Comparison of ENCODE assay signal across 27 mouse cellular contexts in genomic region chr10:98942999-98943398, GRCm38 (mm10). TPM values are rescaled to one million over a fixed set of nuclear protein-coding genes. Genes with fewer than 3 reads are reported as not detected.
DNase-seq lines count a peak whose midpoint lies in the region; ATAC-seq and TF ChIP-seq lines count a peak whose summit lies in the region.
"Had no signal": no experiment of that assay in that cellular context is flagged by ENCODE, and none has a peak within 500 bp of the region (broad histone marks: within the 10 kb centered on the region; RNA-seq: fewer than 3 reads in every experiment).

No protein-coding gene starts in this region.

- H3K9ac ChIP-seq in hindbrain, postnatal 0 days (replicated peaks; ENCODE audit: low read length), result no peak overlapping the region
- H3K9ac ChIP-seq in hindbrain, embryonic 16.5 days (ENCODE audit: low read depth, low read length), result no peak overlapping the region
- H3K9ac ChIP-seq in lung, embryonic 14.5 days, result no peak overlapping the region
- H3K9ac ChIP-seq in lung, postnatal 0 days (replicated peaks; ENCODE audit: low read depth), result no peak overlapping the region
- H3K9ac ChIP-seq: embryonic facial prominence, embryonic 12.5 days; embryonic facial prominence, embryonic 15.5 days; forebrain, postnatal 0 days; heart, embryonic 13.5 days; hindbrain, embryonic 14.5 days had no signal

- no peak for TF ChIP-seq EP300 in lung, postnatal 0 days (IDR thresholded peaks at IDR 0.05)

- no peak overlapping the region for H3K4me3 ChIP-seq in hindbrain, postnatal 0 days (ENCODE audit: low read length)
- H3K4me3 ChIP-seq in hindbrain, embryonic 16.5 days (ENCODE audit: low read length), result no peak overlapping the region
- H3K4me3 ChIP-seq in lung, embryonic 14.5 days (ENCODE audit: low read depth, low read length), result no peak overlapping the region
- no peak overlapping the region for H3K4me3 ChIP-seq in lung, postnatal 0 days (ENCODE audit: low read depth, low read length)
- H3K4me3 ChIP-seq: embryonic facial prominence, embryonic 12.5 days; embryonic facial prominence, embryonic 15.5 days; gastrocnemius, adult 2 months; heart, embryonic 10.5 days; heart, embryonic 13.5 days had no signal

- H3K9me3 ChIP-seq in hindbrain, postnatal 0 days (ENCODE audit: low read length), result no peaks in the 10 kb centered on the region
- H3K9me3 ChIP-seq in hindbrain, embryonic 16.5 days (ENCODE audit: control insufficient read depth, low read length), result no peaks in the 10 kb centered on the region
- H3K9me3 ChIP-seq in lung, embryonic 14.5 days (ENCODE audit: low read depth, low read length), result no peaks in the 10 kb centered on the region
- no peaks in the 10 kb centered on the region for H3K9me3 ChIP-seq in lung, postnatal 0 days (ENCODE audit: low read length)
- H3K9me3 ChIP-seq: embryonic facial prominence, embryonic 12.5 days; embryonic facial prominence, embryonic 15.5 days; G1E; heart, embryonic 10.5 days; heart, embryonic 13.5 days had no signal

- no peak for TF ChIP-seq CTCF in hindbrain, postnatal 0 days (IDR thresholded peaks at IDR 0.05; ENCODE audit: low read depth)
- no peak for TF ChIP-seq CTCF in lung, embryonic 14.5 days (IDR thresholded peaks at IDR 0.05; ENCODE audit: low read depth)
- no peak for TF ChIP-seq CTCF in lung, postnatal 0 days (IDR thresholded peaks at IDR 0.05)

- H3K27ac ChIP-seq in hindbrain, postnatal 0 days, result no peak overlapping the region
- no peak overlapping the region for H3K27ac ChIP-seq in hindbrain, embryonic 16.5 days (ENCODE audit: low read depth, low read length)
- H3K27ac ChIP-seq in lung, embryonic 14.5 days (ENCODE audit: low read depth), result no peak overlapping the region
- no peak overlapping the region for H3K27ac ChIP-seq in lung, postnatal 0 days (ENCODE audit: low read length)
- H3K27ac ChIP-seq: embryonic facial prominence, embryonic 12.5 days; embryonic facial prominence, embryonic 15.5 days; gastrocnemius, adult 2 months; heart, embryonic 10.5 days; heart, embryonic 13.5 days; hindbrain, embryonic 14.5 days had no signal

- 60% methylated on average over 8 of the region's 8 CpGs for WGBS in hindbrain, postnatal 0 days
- 67% methylated on average over 8 of the region's 8 CpGs for WGBS in hindbrain, embryonic 16.5 days
- 69% methylated on average over 8 of the region's 8 CpGs for WGBS in lung, embryonic 14.5 days
- WGBS in lung, postnatal 0 days, result 59% methylated on average over 8 of the region's 8 CpGs

- no peak for ATAC-seq in hindbrain, postnatal 0 days
- no peak for ATAC-seq in hindbrain, embryonic 16.5 days
- ATAC-seq in lung, embryonic 14.5 days (ENCODE audit: insufficient read depth), result no peak; the same call in 1 of the 2 replicates
- ATAC-seq in lung, postnatal 0 days, result peak; percentile 36; the same call in 1 of the 2 replicates

- H3K4me1 ChIP-seq in hindbrain, postnatal 0 days (ENCODE audit: insufficient read depth, low read length), result no peaks in the 10 kb centered on the region; the same call in 1 of the 2 replicates
- H3K4me1 ChIP-seq in hindbrain, embryonic 16.5 days (ENCODE audit: control insufficient read depth, insufficient read depth, low read depth, low read length), result peaks cover 7% of the 10 kb centered on the region; the same call in 1 of the 2 replicates
- H3K4me1 ChIP-seq in lung, embryonic 14.5 days (ENCODE audit: insufficient read depth), result peaks cover 10% of the 10 kb centered on the region; the same call in 1 of the 2 replicates
- H3K4me1 ChIP-seq in lung, postnatal 0 days (ENCODE audit: insufficient read depth, low read depth, low read length), result peaks cover 9% of the 10 kb centered on the region; the same call in 1 of the 2 replicates

- H3K27me3 ChIP-seq in hindbrain, postnatal 0 days (ENCODE audit: insufficient read depth, low read length), result no peaks in the 10 kb centered on the region
- no peaks in the 10 kb centered on the region for H3K27me3 ChIP-seq in hindbrain, embryonic 16.5 days (replicated peaks; ENCODE audit: control insufficient read depth, insufficient read depth, low read length)
- H3K27me3 ChIP-seq in lung, embryonic 14.5 days (ENCODE audit: insufficient read depth, low read length), result no peaks in the 10 kb centered on the region
- no peaks in the 10 kb centered on the region for H3K27me3 ChIP-seq in lung, postnatal 0 days (replicated peaks; ENCODE audit: insufficient read depth, low read length)
- H3K27me3 ChIP-seq: CH12.LX; embryonic facial prominence, embryonic 12.5 days; embryonic facial prominence, embryonic 15.5 days; heart, embryonic 13.5 days; Patski had no signal

- no peaks in the 10 kb centered on the region for H3K36me3 ChIP-seq in hindbrain, postnatal 0 days (ENCODE audit: insufficient read depth, low read length)
- H3K36me3 ChIP-seq in hindbrain, embryonic 16.5 days (ENCODE audit: control insufficient read depth, insufficient read depth, low read length), result no peaks in the 10 kb centered on the region
- H3K36me3 ChIP-seq in lung, embryonic 14.5 days (ENCODE audit: insufficient read depth), result no peaks in the 10 kb centered on the region
- no peaks in the 10 kb centered on the region for H3K36me3 ChIP-seq in lung, postnatal 0 days (ENCODE audit: insufficient read depth, low read length)
- H3K36me3 ChIP-seq: embryonic facial prominence, embryonic 12.5 days; embryonic facial prominence, embryonic 15.5 days; heart, embryonic 10.5 days had no signal

- DNase-seq in hindbrain, postnatal 0 days (ENCODE audit: low spot score), result peak; percentile 27
- DNase-seq in lung, embryonic 14.5 days, result peak; percentile 55
- DNase-seq in lung, postnatal 25 days (ENCODE audit: low spot score), result no peak
- DNase-seq in lung, postnatal 0 days (ENCODE audit: low spot score), result peak; percentile 50
- DNase-seq in lung, postnatal 14 days, result no peak
- DNase-seq: adrenal gland, postnatal 10 days; adrenal gland, postnatal 36 days; B cell, adult 2 months; cerebellum, adult 11 months; cerebellum, adult 2 months; cerebellum, adult 9-11 months; cerebellum, postnatal 25 days; forebrain, postnatal 0 days; gastrocnemius, adult 2 months; gastrocnemius, postnatal 14 days; heart, adult 18-20 months; heart, postnatal 14 days; heart, postnatal 4 days had no signal

- no peak overlapping the region for H3K4me2 ChIP-seq in hindbrain, postnatal 0 days (ENCODE audit: low read depth, low read length)
- H3K4me2 ChIP-seq in hindbrain, embryonic 16.5 days (ENCODE audit: low read length), result no peak overlapping the region
- H3K4me2 ChIP-seq in lung, embryonic 14.5 days, result no peak overlapping the region
- H3K4me2 ChIP-seq in lung, postnatal 0 days (replicated peaks; ENCODE audit: low read depth, low read length), result no peak overlapping the region
- H3K4me2 ChIP-seq: embryonic facial prominence, embryonic 12.5 days; embryonic facial prominence, embryonic 15.5 days; heart, embryonic 13.5 days; hindbrain, embryonic 14.5 days had no signal

RNA-seq across cellular contexts. Expression of gene Atp2b1, which starts 28.8 kb away (rescaled TPM):
- total RNA-seq in hindbrain, postnatal 0 days (2014; rRNA removed), result 152 and 154 TPM in 2 replicates
- polyA plus RNA-seq in hindbrain, postnatal 0 days (2015; fragmentation: Nextera tagmentation; extraction: Ambion mirVana), result 336 and 338 TPM in 2 replicates
- polyA plus RNA-seq in hindbrain, embryonic 16.5 days (2015; fragmentation: Nextera tagmentation; extraction: Ambion mirVana), result 308 and 330 TPM in 2 replicates
- 174 and 176 TPM in 2 replicates for polyA plus RNA-seq in lung, embryonic 14.5 days (2014; fragmentation: Nextera tagmentation; extraction: Ambion mirVana)
- polyA plus RNA-seq in lung, postnatal 0 days (2015; fragmentation: Nextera tagmentation; extraction: Ambion mirVana), result 277 and 282 TPM in 2 replicates

Comparison
In these comparisons a context has a peak if more than half of its experiments do, and no peak if none do; other contexts are left out.
1. DNase-seq: peak in hindbrain, postnatal 0 days (single experiment), lung, embryonic 14.5 days (single experiment) and lung, postnatal 0 days (single experiment); none in lung, postnatal 25 days (single experiment) and lung, postnatal 14 days (single experiment).